Mouse (Mus musculus): ENCODE measurements around the gene Cdk19. TPM values are rescaled to one million over a fixed set of nuclear protein-coding genes. Genes with fewer than 3 reads are reported as not detected.

The Cdk19 gene
- polyA plus RNA-seq, 1 experiment from 2014 or later: 11.3 TPM

GRCm38 (mm10) chr10:40448444-40448843, 109.1 kb downstream of the Cdk19 start:
- no peaks in the 10 kb centered on the region for H3K27me3 ChIP-seq (ENCODE audit: control insufficient read depth, insufficient read depth, low read length)
- no peak overlapping the region for H3K27ac ChIP-seq (replicated peaks; ENCODE audit: low read depth, low read length)
- H3K9ac ChIP-seq (replicated peaks; ENCODE audit: low read length): no peak overlapping the region
- 84% methylated on average over 3 of the region's 3 CpGs for WGBS
- DNase-seq (ENCODE audit: low spot score): no peak
- H3K4me2 ChIP-seq (ENCODE audit: low read depth, low read length): no peak overlapping the region
- H3K36me3 ChIP-seq (replicated peaks; ENCODE audit: control insufficient read depth, insufficient read depth, low read depth, low read length): no peaks in the 10 kb centered on the region
- H3K4me3 ChIP-seq (ENCODE audit: low read depth, low read length): no peak overlapping the region
- H3K9me3 ChIP-seq (replicated peaks; ENCODE audit: control insufficient read depth, low read length): no peaks in the 10 kb centered on the region
- no peak for ATAC-seq (replicated peaks; ENCODE audit: insufficient number of reproducible peaks, low FRiP score, low TSS enrichment, low read depth)
- H3K4me1 ChIP-seq (ENCODE audit: control insufficient read depth, insufficient read depth, low read length): no peaks in the 10 kb centered on the region; the same call in 1 of the 2 replicates

GRCm38 (mm10) chr10:40449571-40449970, 110.2 kb downstream of the Cdk19 start:
- Histone ChIP-seq H3K4me2 (ENCODE audit: low read depth, low read length) (no peak overlapping the region), H3K4me3 (ENCODE audit: low read depth, low read length) (no peak overlapping the region), H3K4me1 (ENCODE audit: control insufficient read depth, insufficient read depth, low read length) (no peaks in the 10 kb centered on the region), H3K27me3 (ENCODE audit: control insufficient read depth, insufficient read depth, low read length) (no peaks in the 10 kb centered on the region), H3K9ac (replicated peaks; ENCODE audit: low read length) (no peak overlapping the region), H3K36me3 (replicated peaks; ENCODE audit: control insufficient read depth, insufficient read depth, low read depth, low read length) (no peaks in the 10 kb centered on the region), H3K9me3 (replicated peaks; ENCODE audit: control insufficient read depth, low read length) (no peaks in the 10 kb centered on the region), H3K27ac (replicated peaks; ENCODE audit: low read depth, low read length) (no peak overlapping the region)
- ATAC-seq (replicated peaks; ENCODE audit: insufficient number of reproducible peaks, low FRiP score, low TSS enrichment, low read depth) (no peak), DNase-seq (ENCODE audit: low spot score) (no peak)
- WGBS: 87% methylated on average over 6 of the region's 6 CpGs

- H3K36me3 ChIP-seq (replicated peaks; ENCODE audit: control insufficient read depth, insufficient read depth, low read depth, low read length): no peaks in the 10 kb centered on the region
- no peak overlapping the region for H3K9ac ChIP-seq (replicated peaks; ENCODE audit: low read length)
- WGBS: 92% methylated on average over 4 of the region's 4 CpGs
- ATAC-seq (replicated peaks; ENCODE audit: insufficient number of reproducible peaks, low FRiP score, low TSS enrichment, low read depth): no peak
- H3K9me3 ChIP-seq (replicated peaks; ENCODE audit: control insufficient read depth, low read length): no peaks in the 10 kb centered on the region
- H3K27ac ChIP-seq (replicated peaks; ENCODE audit: low read depth, low read length): no peak overlapping the region
- DNase-seq (ENCODE audit: low spot score): no peak
- no peak overlapping the region for H3K4me3 ChIP-seq (ENCODE audit: low read depth, low read length)
- H3K27me3 ChIP-seq (ENCODE audit: control insufficient read depth, insufficient read depth, low read length): no peaks in the 10 kb centered on the region
- no peak overlapping the region for H3K4me2 ChIP-seq (ENCODE audit: low read depth, low read length)
- H3K4me1 ChIP-seq (ENCODE audit: control insufficient read depth, insufficient read depth, low read length): no peaks in the 10 kb centered on the region
Observed at GRCm38 (mm10) chr10:40450171-40450570, 110.8 kb downstream of the Cdk19 start.

- no peak for ATAC-seq (replicated peaks; ENCODE audit: insufficient number of reproducible peaks, low FRiP score, low TSS enrichment, low read depth)
- Histone ChIP-seq H3K36me3 (replicated peaks; ENCODE audit: control insufficient read depth, insufficient read depth, low read depth, low read length) (no peaks in the 10 kb centered on the region), H3K9ac (replicated peaks; ENCODE audit: low read length) (no peak overlapping the region), H3K4me1 (ENCODE audit: control insufficient read depth, insufficient read depth, low read length) (no peaks in the 10 kb centered on the region), H3K27me3 (ENCODE audit: control insufficient read depth, insufficient read depth, low read length) (no peaks in the 10 kb centered on the region), H3K9me3 (replicated peaks; ENCODE audit: control insufficient read depth, low read length) (no peaks in the 10 kb centered on the region), H3K4me3 (ENCODE audit: low read depth, low read length) (no peak overlapping the region), H3K4me2 (ENCODE audit: low read depth, low read length) (no peak overlapping the region), H3K27ac (replicated peaks; ENCODE audit: low read depth, low read length) (no peak overlapping the region)
- no peak for DNase-seq (ENCODE audit: low spot score)
- 82% methylated on average over 1 of the region's 1 CpGs for WGBS
Observed at GRCm38 (mm10) chr10:40457116-40457515, 117.8 kb downstream of the Cdk19 start.

GRCm38 (mm10) chr10:40459141-40459540, 119.8 kb downstream of the Cdk19 start:
- H3K9me3 ChIP-seq (replicated peaks; ENCODE audit: control insufficient read depth, low read length): no peaks in the 10 kb centered on the region
- H3K4me3 ChIP-seq (ENCODE audit: low read depth, low read length): no peak overlapping the region
- no peak overlapping the region for H3K27ac ChIP-seq (replicated peaks; ENCODE audit: low read depth, low read length)
- WGBS: 87% methylated on average over 17 of the region's 17 CpGs
- no peaks in the 10 kb centered on the region for H3K4me1 ChIP-seq (ENCODE audit: control insufficient read depth, insufficient read depth, low read length)
- ATAC-seq (replicated peaks; ENCODE audit: insufficient number of reproducible peaks, low FRiP score, low TSS enrichment, low read depth) (no peak), DNase-seq (ENCODE audit: low spot score) (no peak)
- H3K27me3 ChIP-seq (ENCODE audit: control insufficient read depth, insufficient read depth, low read length): no peaks in the 10 kb centered on the region
- no peaks in the 10 kb centered on the region for H3K36me3 ChIP-seq (replicated peaks; ENCODE audit: control insufficient read depth, insufficient read depth, low read depth, low read length)
- no peak overlapping the region for H3K9ac ChIP-seq (replicated peaks; ENCODE audit: low read length)
- H3K4me2 ChIP-seq (ENCODE audit: low read depth, low read length): no peak overlapping the region

- WGBS: 79% methylated on average over 6 of the region's 6 CpGs
- H3K4me2 ChIP-seq (ENCODE audit: low read depth, low read length): no peak overlapping the region
- no peak overlapping the region for H3K9ac ChIP-seq (replicated peaks; ENCODE audit: low read length)
- H3K9me3 ChIP-seq (replicated peaks; ENCODE audit: control insufficient read depth, low read length): no peaks in the 10 kb centered on the region
- no peak for ATAC-seq (replicated peaks; ENCODE audit: insufficient number of reproducible peaks, low FRiP score, low TSS enrichment, low read depth)
- H3K4me3 ChIP-seq (ENCODE audit: low read depth, low read length): no peak overlapping the region
- DNase-seq (ENCODE audit: low spot score): no peak
- no peaks in the 10 kb centered on the region for H3K27me3 ChIP-seq (ENCODE audit: control insufficient read depth, insufficient read depth, low read length)
- no peaks in the 10 kb centered on the region for H3K36me3 ChIP-seq (replicated peaks; ENCODE audit: control insufficient read depth, insufficient read depth, low read depth, low read length)
- no peak overlapping the region for H3K27ac ChIP-seq (replicated peaks; ENCODE audit: low read depth, low read length)
- H3K4me1 ChIP-seq (ENCODE audit: control insufficient read depth, insufficient read depth, low read length): no peaks in the 10 kb centered on the region
Observed at GRCm38 (mm10) chr10:40461362-40461761, 122.0 kb downstream of the Cdk19 start.

GRCm38 (mm10) chr10:40462257-40462656, 122.9 kb downstream of the Cdk19 start:
- Histone ChIP-seq H3K4me3 (ENCODE audit: low read depth, low read length) (no peak overlapping the region), H3K27ac (replicated peaks; ENCODE audit: low read depth, low read length) (no peak overlapping the region), H3K9me3 (replicated peaks; ENCODE audit: control insufficient read depth, low read length) (no peaks in the 10 kb centered on the region), H3K27me3 (ENCODE audit: control insufficient read depth, insufficient read depth, low read length) (no peaks in the 10 kb centered on the region), H3K36me3 (replicated peaks; ENCODE audit: control insufficient read depth, insufficient read depth, low read depth, low read length) (no peaks in the 10 kb centered on the region), H3K4me1 (ENCODE audit: control insufficient read depth, insufficient read depth, low read length) (no peaks in the 10 kb centered on the region), H3K9ac (replicated peaks; ENCODE audit: low read length) (no peak overlapping the region), H3K4me2 (ENCODE audit: low read depth, low read length) (no peak overlapping the region)
- 59% methylated on average over 3 of the region's 3 CpGs for WGBS
- DNase-seq (ENCODE audit: low spot score): no peak
- ATAC-seq (replicated peaks; ENCODE audit: insufficient number of reproducible peaks, low FRiP score, low TSS enrichment, low read depth): no peak

GRCm38 (mm10) chr10:40467174-40467911, 128.0 kb downstream of the Cdk19 start:
- no peak overlapping the region for H3K4me2 ChIP-seq (ENCODE audit: low read depth, low read length)
- no peak for ATAC-seq (replicated peaks; ENCODE audit: insufficient number of reproducible peaks, low FRiP score, low TSS enrichment, low read depth)
- no peaks in the 10 kb centered on the region for H3K4me1 ChIP-seq (ENCODE audit: control insufficient read depth, insufficient read depth, low read length)
- WGBS: 80% methylated on average over 8 of the region's 8 CpGs
- H3K9ac ChIP-seq (replicated peaks; ENCODE audit: low read length): no peak overlapping the region
- H3K4me3 ChIP-seq (ENCODE audit: low read depth, low read length): no peak overlapping the region
- DNase-seq (ENCODE audit: low spot score): no peak
- H3K36me3 ChIP-seq (replicated peaks; ENCODE audit: control insufficient read depth, insufficient read depth, low read depth, low read length): no peaks in the 10 kb centered on the region
- H3K9me3 ChIP-seq (replicated peaks; ENCODE audit: control insufficient read depth, low read length): no peaks in the 10 kb centered on the region
- H3K27me3 ChIP-seq (ENCODE audit: control insufficient read depth, insufficient read depth, low read length): no peaks in the 10 kb centered on the region
- H3K27ac ChIP-seq (replicated peaks; ENCODE audit: low read depth, low read length): no peak overlapping the region

Measured in embryonic facial prominence, embryonic 11.5 days (tissue).